Mouse (Mus musculus) limb, embryonic 14.5 days (tissue): ENCODE measurements around the gene Tead4. TPM values are rescaled to one million over a fixed set of nuclear protein-coding genes. Genes with fewer than 3 reads are reported as not detected.

ENCODE experiments used
- ATAC-seq: fragments of 200-750 bp; cut with Nextera tagmentation; 2 replicates; pipeline ENCODE4 v1.8.0; 2017; ENCODE audit warnings: low read depth, moderate number of reproducible peaks, moderate TSS enrichment; ENCODE audit not compliant: low FRiP score
- DNase-seq: peaks from one replicate; pipeline ENCODE4 v3.0.0-alpha.2; 2015; ENCODE audit warnings: low spot score
- H3K27ac ChIP-seq: fragments of 300-500 bp; sonication (generic); replicated peaks from 2 replicates; pipeline ENCODE4 v1.5.1; 2014; ENCODE audit warnings: low read depth, mild to moderate bottlenecking, low read length, moderate library complexity, mixed read lengths
- H3K27me3 ChIP-seq: fragments of 300-500 bp; sonication (generic); 2 replicates; pipeline ENCODE4 v1.6.1; 2014; ENCODE audit warnings: low read length, mixed read lengths; ENCODE audit not compliant: control insufficient read depth, insufficient read depth
- H3K36me3 ChIP-seq: fragments of 300-500 bp; sonication (generic); 2 replicates; pipeline ENCODE4 v1.6.1; 2014; ENCODE audit warnings: mild to moderate bottlenecking, low read length, moderate library complexity, mixed read lengths; ENCODE audit not compliant: control insufficient read depth, insufficient read depth
- H3K4me1 ChIP-seq: fragments of 300-500 bp; sonication (generic); 2 replicates; pipeline ENCODE4 v1.6.1; 2014; ENCODE audit warnings: antibody characterized with exemption, low read length, mixed read lengths; ENCODE audit not compliant: control insufficient read depth, insufficient read depth
- H3K4me2 ChIP-seq: fragments of 300-500 bp; sonication (generic); replicated peaks from 2 replicates; pipeline ENCODE4 v1.6.1; 2014; ENCODE audit warnings: low read depth, mild to moderate bottlenecking, low read length, moderate library complexity; ENCODE audit not compliant: severe bottlenecking
- H3K4me3 ChIP-seq: fragments of 300-500 bp; sonication (generic); replicated peaks from 2 replicates; pipeline ENCODE4 v1.5.1; 2014; ENCODE audit warnings: low read length
- H3K9ac ChIP-seq: fragments of 300-500 bp; sonication (generic); 2 replicates; pipeline ENCODE4 v1.6.1; 2014; ENCODE audit warnings: mild to moderate bottlenecking, low read depth, low read length, moderate library complexity; ENCODE audit not compliant: severe bottlenecking
- H3K9me3 ChIP-seq: fragments of 300-500 bp; sonication (generic); 2 replicates; pipeline ENCODE4 v1.6.1; 2016; ENCODE audit warnings: low read length; ENCODE audit not compliant: control insufficient read depth
- POLR2A ChIP-seq: fragments of 200-500 bp; IDR thresholded peaks from 2 replicates; pipeline ENCODE4 v1.8.0; 2012; ENCODE audit warnings: inconsistent platforms, mild to moderate bottlenecking, moderate library complexity, borderline replicate concordance; ENCODE audit not compliant: insufficient read depth, insufficient read length; ENCODE audit errors: extremely low read depth
- WGBS: fragments of 180-500 bp; shearing (Covaris S2); extraction: QIAGEN DNeasy Blood & Tissue Kit; methylation state at CpG from one replicate; pipeline ENCODE4 v1.1.7; 2014; 5-methylcytosine and 5-hydroxymethylcytosine counted together
- polyA plus RNA-seq, 2 experiments: library from polyadenylated mRNA; depleted of rRNA in 1 of 2; stranded (reverse) in 1 of 2; unstranded in 1 of 2; fragments of >200 nt; fragmentation: Nextera tagmentation in 1 of 2; extraction: Ambion mirVana in 1 of 2; gene quantifications; 2 replicates each; pipeline versions ENCODE4 v1.2.1 to v1.2.3; 2012 to 2014

The Tead4 gene
- polyA plus RNA-seq, 2 experiments, result 4.6 to 5.8 TPM

DNA sequence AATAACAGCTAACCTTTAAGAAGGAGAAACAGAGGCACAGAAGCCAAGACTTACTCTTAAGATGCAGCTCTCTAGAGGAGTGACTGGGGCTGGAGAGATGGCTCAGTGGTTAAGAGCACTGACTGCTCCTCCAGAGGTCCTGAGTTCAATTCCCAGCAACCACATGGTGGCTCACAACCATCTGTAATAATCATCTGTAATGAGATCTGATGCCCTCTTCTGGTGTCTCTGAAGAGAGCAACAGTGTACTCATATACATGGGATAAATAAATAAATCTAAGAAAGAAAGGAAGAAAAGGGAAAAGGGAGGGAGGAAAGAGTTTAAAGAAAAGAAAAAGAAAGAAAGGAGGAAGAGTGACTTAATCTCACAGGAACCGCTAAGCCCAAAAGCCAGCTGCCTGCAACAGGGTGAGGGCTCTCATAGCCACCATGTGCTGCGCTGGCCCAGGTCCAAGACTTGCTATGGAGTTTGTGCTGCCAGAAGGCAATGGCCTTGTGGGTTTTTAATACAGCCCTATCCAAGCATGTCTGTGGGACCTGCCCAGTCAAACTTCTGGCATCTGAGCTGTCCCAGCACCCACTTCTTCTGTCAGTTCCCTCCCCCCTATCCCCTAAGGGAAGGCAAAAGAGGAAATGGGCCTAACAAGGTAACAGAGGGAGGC lies 63.4 kb downstream of the Tead4 start:
- Histone ChIP-seq H3K9ac (no peak overlapping the region), H3K4me1 (0 out of 2 replicates have a peak, but pooled peaks cover 4% of the 10 kb centered on the region), H3K4me3 (no peak overlapping the region), H3K36me3 (no peaks in the 10 kb centered on the region), H3K9me3 (no peaks in the 10 kb centered on the region), H3K27ac (no peak overlapping the region), H3K27me3 (no peaks in the 10 kb centered on the region), H3K4me2 (no peak overlapping the region)
- WGBS, result 52% methylated on average over 2 of the region's 2 CpGs
- ATAC-seq, result peak; percentile 62; the same call in 1 of the 2 replicates
- DNase-seq, result peak; percentile 78
- no peak for TF ChIP-seq POLR2A

DNA sequence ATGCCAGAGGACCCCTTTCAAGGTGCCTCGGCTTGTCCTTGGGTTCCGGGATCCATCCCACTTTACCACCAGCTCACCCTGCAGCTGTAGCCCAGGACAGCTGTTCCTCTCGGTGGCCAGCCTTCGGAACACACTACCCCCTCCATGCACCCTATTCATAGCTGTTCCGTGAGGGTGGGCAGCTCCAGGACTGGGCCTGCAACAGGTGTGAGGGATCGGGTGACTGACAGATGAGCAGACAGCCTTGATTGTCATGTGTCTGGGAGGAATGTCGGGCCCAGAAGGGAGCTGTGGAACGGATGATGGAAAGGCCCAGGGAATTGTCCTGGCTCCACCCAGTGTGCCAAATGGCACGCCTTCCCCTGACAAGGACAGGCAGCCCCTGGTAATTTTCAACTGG lies 64.0 kb downstream of the Tead4 start:
- Histone ChIP-seq H3K4me1 (0 out of 2 replicates have a peak, but pooled peaks cover 4% of the 10 kb centered on the region), H3K4me2 (no peak overlapping the region), H3K27ac (no peak overlapping the region), H3K9ac (no peak overlapping the region), H3K27me3 (no peaks in the 10 kb centered on the region), H3K9me3 (no peaks in the 10 kb centered on the region), H3K4me3 (no peak overlapping the region), H3K36me3 (no peaks in the 10 kb centered on the region)
- peak; percentile 52 for DNase-seq
- ATAC-seq, result peak; percentile 80
- TF ChIP-seq POLR2A, result no peak
- WGBS, result 61% methylated on average over 9 of the region's 9 CpGs

DNA sequence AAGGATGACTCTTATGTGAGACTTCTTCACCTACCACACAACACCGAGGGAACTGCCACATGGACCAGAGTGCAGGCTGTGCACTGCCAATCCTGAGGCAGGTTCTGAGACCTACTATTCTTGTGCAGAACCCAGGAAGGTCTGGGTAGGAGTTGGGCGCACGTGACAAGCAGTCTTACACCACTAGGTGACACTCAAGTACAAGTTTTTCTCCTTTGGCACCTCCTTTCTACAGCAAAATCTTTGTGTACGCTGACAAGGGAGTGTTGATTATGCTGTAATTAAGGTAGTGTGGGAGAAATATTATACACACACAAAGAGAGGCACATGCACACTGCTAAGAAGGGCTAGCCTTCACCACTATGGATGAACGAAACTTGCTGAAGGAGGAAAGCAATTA lies 66.4 kb downstream of the Tead4 start:
- 25% methylated on average over 5 of the region's 5 CpGs for WGBS
- ATAC-seq, result peak; percentile 45
- Histone ChIP-seq H3K36me3 (no peaks in the 10 kb centered on the region), H3K9ac (no peak overlapping the region), H3K27me3 (no peaks in the 10 kb centered on the region), H3K9me3 (no peaks in the 10 kb centered on the region), H3K4me3 (no peak overlapping the region), H3K4me1 (0 out of 2 replicates have a peak, but pooled peaks cover 4% of the 10 kb centered on the region), H3K4me2 (no peak overlapping the region), H3K27ac (no peak overlapping the region)
- peak; percentile 70 for DNase-seq
- no peak for TF ChIP-seq POLR2A

DNA sequence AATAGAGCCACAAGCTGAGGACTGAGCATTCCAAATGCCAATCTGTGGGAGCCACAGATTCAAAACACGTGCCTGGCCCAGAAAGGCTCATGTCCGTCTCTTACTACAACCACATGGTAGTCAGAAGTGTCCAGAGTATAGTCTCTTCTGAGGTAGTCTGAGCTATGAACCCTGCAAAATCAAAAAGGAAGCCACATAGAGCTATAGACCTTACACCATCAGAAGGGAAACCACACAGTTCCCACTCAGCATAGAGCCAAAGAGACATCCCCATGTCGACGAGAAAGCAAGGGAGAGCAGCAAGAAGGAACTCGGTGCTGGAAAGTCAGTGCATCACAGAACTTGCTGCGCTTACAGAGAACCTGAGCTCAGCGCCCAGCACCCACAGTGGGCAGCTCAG lies 68.4 kb downstream of the Tead4 start:
- H3K4me3 ChIP-seq, result no peak overlapping the region
- no peaks in the 10 kb centered on the region for H3K9me3 ChIP-seq
- H3K36me3 ChIP-seq, result no peaks in the 10 kb centered on the region
- H3K4me2 ChIP-seq, result no peak overlapping the region
- DNase-seq (no peak), ATAC-seq (no peak)
- no peak overlapping the region for H3K27ac ChIP-seq
- no peak for TF ChIP-seq POLR2A
- 67% methylated on average over 7 of the region's 7 CpGs for WGBS
- no peaks in the 10 kb centered on the region for H3K4me1 ChIP-seq
- H3K27me3 ChIP-seq, result no peaks in the 10 kb centered on the region
- no peak overlapping the region for H3K9ac ChIP-seq

DNA sequence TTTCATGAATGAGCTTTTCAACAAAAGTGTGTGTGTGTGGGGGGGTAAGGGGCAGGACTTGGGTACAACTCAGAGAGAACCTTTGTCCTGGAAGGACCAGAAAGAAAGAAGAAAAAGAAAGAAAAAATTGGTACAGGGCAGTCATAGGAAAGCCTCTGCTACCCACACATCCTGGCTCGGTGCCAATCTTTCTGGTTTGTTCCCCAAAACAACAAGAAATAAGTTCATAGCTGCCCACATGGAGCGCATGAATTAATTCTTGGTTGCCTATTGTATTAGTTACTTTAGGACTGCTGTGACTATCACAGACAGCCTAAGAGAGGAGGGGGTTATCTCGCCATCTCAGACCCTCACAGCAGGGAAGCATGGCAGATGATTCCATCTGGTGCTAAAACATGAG lies 68.9 kb downstream of the Tead4 start:
- WGBS, result 73% methylated on average over 3 of the region's 3 CpGs
- Histone ChIP-seq H3K27me3 (no peaks in the 10 kb centered on the region), H3K9me3 (no peaks in the 10 kb centered on the region), H3K4me3 (no peak overlapping the region), H3K4me1 (no peaks in the 10 kb centered on the region), H3K4me2 (no peak overlapping the region), H3K9ac (no peak overlapping the region), H3K27ac (no peak overlapping the region), H3K36me3 (no peaks in the 10 kb centered on the region)
- no peak for TF ChIP-seq POLR2A
- DNase-seq (peak; percentile 49), ATAC-seq (no peak)
